Mouse (Mus musculus) midbrain, postnatal 0 days (tissue): Measurements from ENCODE around the gene Tfap2d. TPM values are rescaled to one million over a fixed set of nuclear protein-coding genes. Genes with fewer than 3 reads are reported as not detected.

Experiments used
- ATAC-seq: fragments of 200-750 bp; cut with Nextera tagmentation; 2 replicates; pipeline ENCODE4 v1.8.0; 2017; ENCODE audit warnings: moderate number of reproducible peaks, mild to moderate bottlenecking, moderate TSS enrichment, moderate library complexity; ENCODE audit not compliant: low FRiP score
- DNase-seq: peaks from one replicate; pipeline ENCODE4 v3.0.0-alpha.2; 2015; ENCODE audit warnings: low spot score
- H3K27ac ChIP-seq: fragments of 300-500 bp; sonication (generic); 2 replicates; pipeline ENCODE4 v1.5.1; 2014; ENCODE audit warnings: low read depth, mild to moderate bottlenecking, low read length, mixed read lengths
- H3K27me3 ChIP-seq: fragments of 300-500 bp; sonication (generic); 2 replicates; pipeline ENCODE4 v1.6.1; 2014; ENCODE audit warnings: low read length, control low read depth, mixed read lengths; ENCODE audit not compliant: insufficient read depth
- H3K36me3 ChIP-seq: fragments of 300-500 bp; sonication (generic); 2 replicates; pipeline ENCODE4 v1.6.1; 2014; ENCODE audit warnings: low read length, control low read depth, mixed read lengths; ENCODE audit not compliant: insufficient read depth
- H3K4me1 ChIP-seq: fragments of 300-500 bp; sonication (generic); 2 replicates; pipeline ENCODE4 v1.6.1; 2014; ENCODE audit warnings: mild to moderate bottlenecking, control low read depth, antibody characterized with exemption, low read length, mixed read lengths; ENCODE audit not compliant: insufficient read depth
- H3K4me2 ChIP-seq: fragments of 300-500 bp; sonication (generic); 2 replicates; pipeline ENCODE4 v1.6.1; 2014; ENCODE audit warnings: low read depth, mild to moderate bottlenecking, low read length, mixed read lengths; ENCODE audit not compliant: poor library complexity, severe bottlenecking
- H3K4me3 ChIP-seq: fragments of 300-500 bp; sonication (generic); 2 replicates; pipeline ENCODE4 v1.5.1; 2014; ENCODE audit warnings: low read depth, mild to moderate bottlenecking, low read length, moderate library complexity
- H3K9ac ChIP-seq: fragments of 300-500 bp; sonication (generic); replicated peaks from 2 replicates; pipeline ENCODE4 v1.6.1; 2014; ENCODE audit warnings: mild to moderate bottlenecking, low read length, moderate library complexity, mixed read lengths; ENCODE audit not compliant: poor library complexity, severe bottlenecking
- H3K9me3 ChIP-seq: fragments of 300-500 bp; sonication (generic); 2 replicates; pipeline ENCODE4 v1.6.1; 2016; ENCODE audit warnings: low read length, control low read depth
- CTCF ChIP-seq: IDR thresholded peaks from 2 replicates; pipeline ENCODE4 v1.5.1; 2016; ENCODE audit warnings: antibody characterized with exemption, mild to moderate bottlenecking
- WGBS: fragments of 180-500 bp; shearing (Covaris S2); extraction: QIAGEN DNeasy Blood & Tissue Kit; methylation state at CpG from one replicate; pipeline ENCODE4 v1.1.7; 2014; 5-methylcytosine and 5-hydroxymethylcytosine counted together
- polyA plus RNA-seq: library from polyadenylated mRNA; unstranded; fragments of >200 nt; fragmentation: Nextera tagmentation; extraction: Ambion mirVana; gene quantifications from 2 replicates; pipeline ENCODE4 v1.2.1, GENCODE M21; 2015
- total RNA-seq: library from RNA; depleted of rRNA; stranded (reverse); fragments of >200 nt; gene quantifications from 2 replicates; pipeline ENCODE4 v1.2.3, GENCODE M21; 2014; rRNA removed

The Tfap2d gene
- total RNA-seq (65.5 and 74.2 TPM in 2 replicates), polyA plus RNA-seq (54.9 and 56.8 TPM in 2 replicates)

- Histone ChIP-seq H3K27me3 (peaks cover 42% of the 10 kb centered on the region), H3K4me2 (peak within 1 kb of the TSS; percentile 43), H3K4me1 (no peaks in the 10 kb centered on the region), H3K27ac (peak within 1 kb of the TSS; percentile 86), H3K9me3 (no peaks in the 10 kb centered on the region), H3K9ac (peak within 1 kb of the TSS; percentile 61), H3K4me3 (peak within 1 kb of the TSS; percentile 38), H3K36me3 (no peaks in the 10 kb centered on the region)
- no peak for ATAC-seq
- DNase-seq, result no peak
- TF ChIP-seq CTCF, result no peak
- WGBS, result 2% methylated on average over 6 of the region's 6 CpGs
These were observed at the start of gene Tfap2d for GRCm38 (mm10) chr1:19102631-19103030. Gene Tfap2d (plus strand): TSS chr1:19103022.

DNA sequence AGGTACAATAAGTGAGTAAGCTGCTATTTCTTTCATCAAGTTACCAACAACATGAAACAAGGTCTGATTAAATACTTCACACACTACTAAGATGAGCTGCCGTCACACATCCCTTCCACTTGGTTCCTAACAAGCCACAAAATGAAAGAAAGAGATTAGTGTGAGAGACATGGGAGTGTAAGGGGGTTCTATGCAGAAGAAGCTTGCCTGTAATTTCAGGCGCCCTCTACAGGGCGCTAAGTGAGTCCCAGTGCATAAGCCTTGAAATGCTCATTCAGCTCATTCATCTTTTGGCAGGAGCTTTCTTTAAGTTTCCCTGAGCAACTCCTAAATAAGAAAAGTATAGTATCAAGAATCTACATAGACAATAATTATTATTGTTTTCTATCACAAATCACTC lies 46.5 kb upstream of the Tfap2d start:
- H3K27ac ChIP-seq, result no peak overlapping the region
- no peaks in the 10 kb centered on the region for H3K36me3 ChIP-seq
- H3K4me2 ChIP-seq, result no peak overlapping the region
- DNase-seq (peak; percentile 35), ATAC-seq (no peak)
- H3K4me3 ChIP-seq, result no peak overlapping the region
- no peaks in the 10 kb centered on the region for H3K27me3 ChIP-seq
- peak; percentile 61 for TF ChIP-seq CTCF
- 19% methylated on average over 3 of the region's 3 CpGs for WGBS
- no peaks in the 10 kb centered on the region for H3K9me3 ChIP-seq
- H3K9ac ChIP-seq, result no peak overlapping the region
- H3K4me1 ChIP-seq, result no peaks in the 10 kb centered on the region

GRCm38 (mm10) chr1:19056861-19057260 lies 46.0 kb upstream of the Tfap2d start:
- Histone ChIP-seq H3K9me3 (no peaks in the 10 kb centered on the region), H3K27me3 (no peaks in the 10 kb centered on the region), H3K36me3 (no peaks in the 10 kb centered on the region), H3K4me1 (no peaks in the 10 kb centered on the region), H3K27ac (no peak overlapping the region), H3K4me2 (no peak overlapping the region), H3K9ac (no peak overlapping the region), H3K4me3 (no peak overlapping the region)
- DNase-seq (no peak), ATAC-seq (no peak)
- 75% methylated on average over 6 of the region's 6 CpGs for WGBS
- TF ChIP-seq CTCF, result no peak

- Histone ChIP-seq H3K4me1 (no peaks in the 10 kb centered on the region), H3K27ac (no peak overlapping the region), H3K4me2 (peak overlapping the region; percentile 1; the same call in 1 of the 2 replicates), H3K27me3 (no peaks in the 10 kb centered on the region), H3K36me3 (no peaks in the 10 kb centered on the region), H3K9ac (no peak overlapping the region), H3K4me3 (no peak overlapping the region), H3K9me3 (no peaks in the 10 kb centered on the region)
- TF ChIP-seq CTCF, result no peak
- DNase-seq (no peak), ATAC-seq (0 out of 2 replicates have a peak, but pooled peaks have one; percentile 68)
- WGBS, result 9% methylated on average over 8 of the region's 8 CpGs
These were observed 14.7 kb upstream of the Tfap2d start for GRCm38 (mm10) chr1:19088078-19088477.

GRCm38 (mm10) chr1:19096921-19097320 lies 5.9 kb upstream of the Tfap2d start:
- H3K27ac ChIP-seq, result peak overlapping the region; percentile 57

DNA sequence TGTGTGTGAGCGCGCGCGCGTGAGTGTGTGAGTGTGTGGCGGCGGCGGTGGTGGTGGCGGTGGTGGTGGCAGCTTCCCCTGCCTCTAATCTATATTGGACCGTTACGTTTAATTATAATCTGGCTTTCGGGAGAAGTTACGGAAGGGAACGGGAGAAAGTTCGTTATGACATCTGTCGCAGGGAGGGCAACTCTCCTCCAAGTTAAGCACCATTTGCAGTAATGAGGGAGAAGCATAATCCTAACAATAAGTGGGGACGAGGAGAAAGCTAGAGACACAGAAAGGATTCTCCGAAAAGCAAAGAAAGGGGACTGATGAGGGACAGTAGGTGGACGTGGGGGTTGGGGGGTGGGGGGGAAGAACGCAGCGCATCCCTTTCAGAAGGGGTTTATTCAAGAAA lies 494 bp downstream of the Tfap2d start:
- H3K9ac ChIP-seq, result peak overlapping the region; percentile 61
- no peak for ATAC-seq
- no peak for DNase-seq
- WGBS, result 1% methylated on average over 21 of the region's 21 CpGs
- no peaks in the 10 kb centered on the region for H3K36me3 ChIP-seq
- H3K27me3 ChIP-seq, result peaks cover 45% of the 10 kb centered on the region
- TF ChIP-seq CTCF, result no peak
- H3K9me3 ChIP-seq, result no peaks in the 10 kb centered on the region
- peak overlapping the region; percentile 86 for H3K27ac ChIP-seq
- peak overlapping the region; percentile 38 for H3K4me3 ChIP-seq
- H3K4me1 ChIP-seq, result no peaks in the 10 kb centered on the region
- peak overlapping the region; percentile 43 for H3K4me2 ChIP-seq

More at GRCm38 (mm10) chr1:19096921-19097320, 5.9 kb upstream of the Tfap2d start:
- Histone ChIP-seq H3K4me2 (peak overlapping the region; percentile 39), H3K36me3 (no peaks in the 10 kb centered on the region), H3K9ac (no peak overlapping the region), H3K27me3 (peaks cover 32% of the 10 kb centered on the region), H3K4me1 (no peaks in the 10 kb centered on the region), H3K4me3 (peak overlapping the region; percentile 24), H3K9me3 (no peaks in the 10 kb centered on the region)
- no peak for TF ChIP-seq CTCF
- DNase-seq, result no peak
- ATAC-seq, result no peak
- WGBS, result 2% methylated on average over 18 of the region's 18 CpGs
